Mouse (Mus musculus) MEL (cell line): ENCODE data around the gene BC029722.

Experiments
- BHLHE40 ChIP-seq: IDR thresholded peaks from 2 replicates; pipeline ENCODE4 v1.6.1; 2012; ENCODE audit warnings: low read depth, mild to moderate bottlenecking, inconsistent platforms, low read length, improper control_type of control experiment, borderline replicate concordance
- CTCF ChIP-seq, 3 experiments: IDR thresholded peaks in 2 of 3; conservative IDR thresholded peaks in 1 of 3; 2 replicates each; pipeline ENCODE4 v1.5.1; 2011 to 2012; ENCODE audit warnings: low read length in 3 of 3, low read depth in 2 of 3, mild to moderate bottlenecking in 2 of 3, improper control_type of control experiment in 1 of 3, inconsistent platforms in 1 of 3, mixed read lengths in 1 of 3, moderate library complexity in 1 of 3; ENCODE audit not compliant: control insufficient read depth in 1 of 3, insufficient read depth in 1 of 3, poor library complexity in 1 of 3, severe bottlenecking in 1 of 3
- E2F4 ChIP-seq: IDR thresholded peaks from 2 replicates; pipeline ENCODE4 v1.6.1; 2011; ENCODE audit warnings: low read depth, low read length, improper control_type of control experiment, borderline replicate concordance
- EP300 ChIP-seq, 2 experiments: IDR thresholded peaks; 2 replicates each; pipeline ENCODE4 v1.6.1; 2011; ENCODE audit warnings: improper control_type of control experiment in 2 of 2, low read length in 2 of 2, low read depth in 1 of 2, mild to moderate bottlenecking in 1 of 2
- GATA1 ChIP-seq: IDR thresholded peaks from 2 replicates; pipeline ENCODE4 v1.6.1; 2011; ENCODE audit warnings: low read depth, low read length, improper control_type of control experiment
- MAFK ChIP-seq: IDR thresholded peaks from 2 replicates; pipeline ENCODE4 v1.6.1; 2011; ENCODE audit warnings: low read depth, mild to moderate bottlenecking, low read length, improper control_type of control experiment, borderline replicate concordance
- MAX ChIP-seq: IDR thresholded peaks from 2 replicates; pipeline ENCODE4 v1.6.1; 2011; ENCODE audit warnings: low read length, improper control_type of control experiment
- MYB ChIP-seq: IDR thresholded peaks from 2 replicates; pipeline ENCODE4 v1.6.1; 2011; ENCODE audit warnings: mild to moderate bottlenecking, low read depth, low read length, improper control_type of control experiment
- MYC ChIP-seq: IDR thresholded peaks from 2 replicates; pipeline ENCODE4 v1.6.1; 2011; ENCODE audit warnings: low read depth, mild to moderate bottlenecking, low read length, improper control_type of control experiment, moderate library complexity
- NRF1 ChIP-seq: IDR thresholded peaks from 2 replicates; pipeline ENCODE4 v1.6.1; 2014; ENCODE audit warnings: low read depth, mild to moderate bottlenecking, inconsistent platforms, low read length, improper control_type of control experiment, moderate library complexity; ENCODE audit not compliant: poor library complexity, insufficient read depth, severe bottlenecking
- RAD21 ChIP-seq: IDR thresholded peaks from 2 replicates; pipeline ENCODE4 v1.6.1; 2011; ENCODE audit warnings: mild to moderate bottlenecking, low read depth, low read length, improper control_type of control experiment
- ZC3H11A ChIP-seq: IDR thresholded peaks from 2 replicates; pipeline ENCODE4 v1.6.1; 2012; ENCODE audit warnings: low read depth, mild to moderate bottlenecking, inconsistent platforms, low read length, improper control_type of control experiment
- ZMIZ1 ChIP-seq: IDR thresholded peaks from 2 replicates; pipeline ENCODE4 v1.6.1; 2012; ENCODE audit warnings: low read depth, mild to moderate bottlenecking, inconsistent platforms, low read length, improper control_type of control experiment, moderate library complexity
- ZNF384 ChIP-seq: IDR thresholded peaks from 2 replicates; pipeline ENCODE4 v1.6.1; 2012; ENCODE audit warnings: low read depth, mild to moderate bottlenecking, inconsistent platforms, low read length, improper control_type of control experiment

DNA sequence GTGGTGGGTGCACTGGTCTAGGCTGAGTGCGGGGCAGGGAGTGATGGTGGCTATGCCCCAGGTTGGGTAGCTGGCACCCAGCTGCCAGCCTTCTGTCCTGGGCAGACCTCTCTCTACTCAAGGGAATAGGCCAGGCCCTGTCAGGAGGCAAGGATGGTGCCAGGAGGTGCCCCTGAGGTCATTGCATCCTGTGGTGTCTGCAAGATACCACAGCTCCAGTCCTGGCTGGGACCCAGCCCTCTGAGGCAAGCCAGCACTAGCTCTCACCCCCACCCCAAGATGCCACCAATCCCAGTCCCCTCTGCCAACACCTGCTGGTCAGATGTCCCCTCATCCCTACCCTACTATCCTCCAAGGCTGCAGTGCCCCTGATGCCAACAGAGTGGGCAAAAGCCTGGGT is 3.0 kb downstream of the BC029722 start:
- TF ChIP-seq CTCF (IDR thresholded peaks at IDR 0.05 in 2 of 3, conservative IDR thresholded peaks at IDR 0.05 in 1 of 3; ENCODE audit: control insufficient read depth in 1 of 3, insufficient read depth in 1 of 3, low read depth in 2 of 3, low read length in 3 of 3, poor library complexity in 1 of 3, severe bottlenecking in 1 of 3) (no peak), ZNF384 (no peak), BHLHE40 (no peak), ZC3H11A (no peak), GATA1 (no peak), EP300 (IDR thresholded peaks at IDR 0.05; ENCODE audit: low read depth in 1 of 2, low read length in 2 of 2) (no peak), MAFK (no peak), MYB (no peak), ZMIZ1 (no peak), MYC (no peak), MAX (no peak), RAD21 (no peak), NRF1 (no peak), E2F4 (no peak)
